Mouse (Mus musculus): ENCODE data around the gene Tmem260. TPM values are rescaled to one million over a fixed set of nuclear protein-coding genes. Genes with fewer than 3 reads are reported as not detected.

Gene Tmem260
- polyA plus RNA-seq, 1 experiment from 2014 or later, result 23.3 TPM

DNA sequence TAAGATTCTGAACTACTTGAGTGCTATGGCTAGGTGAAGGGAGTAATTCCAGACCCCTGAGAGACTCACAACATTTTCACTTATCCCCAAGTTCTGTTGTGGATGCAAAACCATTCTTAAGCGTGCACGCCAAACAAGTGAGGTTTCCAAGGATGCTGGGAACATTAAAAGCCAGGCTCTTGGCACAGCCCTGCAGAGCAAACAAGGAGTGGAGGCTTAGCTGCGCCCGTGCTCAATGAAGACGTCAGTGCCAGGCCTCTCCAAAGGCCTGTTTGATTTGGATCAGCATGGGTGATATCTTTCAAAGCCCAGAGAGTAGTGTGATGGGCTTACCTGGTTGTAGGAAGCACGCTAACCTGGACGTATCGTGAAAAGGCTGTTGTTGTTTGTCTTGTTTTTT, 69.6 kb downstream of the Tmem260 start:
- H3K4me3 ChIP-seq (ENCODE audit: low read depth, low read length), result no peak overlapping the region
- ATAC-seq (ENCODE audit: low FRiP score), result no peak
- peaks cover 34% of the 10 kb centered on the region for H3K27me3 ChIP-seq (ENCODE audit: control insufficient read depth, insufficient read depth, low read length)
- no peak for DNase-seq (ENCODE audit: low spot score)
- H3K9ac ChIP-seq (ENCODE audit: low read depth, low read length), result no peak overlapping the region
- H3K27ac ChIP-seq (ENCODE audit: low read depth, low read length), result no peak overlapping the region
- WGBS, result 71% methylated on average over 8 of the region's 8 CpGs
- no peaks in the 10 kb centered on the region for H3K36me3 ChIP-seq (ENCODE audit: control insufficient read depth, insufficient read depth, low read length)
- 0 out of 2 replicates have a peak, but pooled peaks cover 6% of the 10 kb centered on the region for H3K4me1 ChIP-seq (replicated peaks; ENCODE audit: control insufficient read depth, insufficient read depth, low read length)
- no peak overlapping the region for H3K4me2 ChIP-seq (replicated peaks; ENCODE audit: low read depth, low read length)
- no peaks in the 10 kb centered on the region for H3K9me3 ChIP-seq (ENCODE audit: control insufficient read depth, low read length)

- ATAC-seq (ENCODE audit: low FRiP score) (no peak), DNase-seq (ENCODE audit: low spot score) (no peak)
- no peak overlapping the region for H3K4me3 ChIP-seq (ENCODE audit: low read depth, low read length)
- H3K4me2 ChIP-seq (replicated peaks; ENCODE audit: low read depth, low read length), result no peak overlapping the region
- WGBS, result 20% methylated on average over 1 of the region's 1 CpGs
- no peaks in the 10 kb centered on the region for H3K9me3 ChIP-seq (ENCODE audit: control insufficient read depth, low read length)
- no peak overlapping the region for H3K27ac ChIP-seq (ENCODE audit: low read depth, low read length)
- H3K9ac ChIP-seq (ENCODE audit: low read depth, low read length), result no peak overlapping the region
- no peaks in the 10 kb centered on the region for H3K4me1 ChIP-seq (replicated peaks; ENCODE audit: control insufficient read depth, insufficient read depth, low read length)
- no peaks in the 10 kb centered on the region for H3K36me3 ChIP-seq (ENCODE audit: control insufficient read depth, insufficient read depth, low read length)
- no peaks in the 10 kb centered on the region; the same call in 1 of the 2 replicates for H3K27me3 ChIP-seq (ENCODE audit: control insufficient read depth, insufficient read depth, low read length)
Observed at GRCm38 (mm10) chr14:48523361-48523760, 77.4 kb downstream of the Tmem260 start.

- 53% methylated on average over 9 of the region's 9 CpGs for WGBS
- no peaks in the 10 kb centered on the region for H3K36me3 ChIP-seq (ENCODE audit: control insufficient read depth, insufficient read depth, low read length)
- no peaks in the 10 kb centered on the region; the same call in 1 of the 2 replicates for H3K27me3 ChIP-seq (ENCODE audit: control insufficient read depth, insufficient read depth, low read length)
- H3K27ac ChIP-seq (ENCODE audit: low read depth, low read length), result no peak overlapping the region
- no peak overlapping the region for H3K4me2 ChIP-seq (replicated peaks; ENCODE audit: low read depth, low read length)
- ATAC-seq (ENCODE audit: low FRiP score) (no peak), DNase-seq (ENCODE audit: low spot score) (peak; percentile 61)
- no peaks in the 10 kb centered on the region for H3K9me3 ChIP-seq (ENCODE audit: control insufficient read depth, low read length)
- no peak overlapping the region for H3K4me3 ChIP-seq (ENCODE audit: low read depth, low read length)
- H3K9ac ChIP-seq (ENCODE audit: low read depth, low read length), result no peak overlapping the region
- no peaks in the 10 kb centered on the region for H3K4me1 ChIP-seq (replicated peaks; ENCODE audit: control insufficient read depth, insufficient read depth, low read length)
Observed at GRCm38 (mm10) chr14:48524135-48524534, 78.2 kb downstream of the Tmem260 start.

- H3K27me3 ChIP-seq (ENCODE audit: control insufficient read depth, insufficient read depth, low read length), result no peaks in the 10 kb centered on the region
- no peak overlapping the region for H3K9ac ChIP-seq (ENCODE audit: low read depth, low read length)
- H3K4me3 ChIP-seq (ENCODE audit: low read depth, low read length), result no peak overlapping the region
- no peak overlapping the region for H3K27ac ChIP-seq (ENCODE audit: low read depth, low read length)
- 62% methylated on average over 6 of the region's 6 CpGs for WGBS
- no peaks in the 10 kb centered on the region for H3K9me3 ChIP-seq (ENCODE audit: control insufficient read depth, low read length)
- H3K4me1 ChIP-seq (replicated peaks; ENCODE audit: control insufficient read depth, insufficient read depth, low read length), result no peaks in the 10 kb centered on the region
- H3K36me3 ChIP-seq (ENCODE audit: control insufficient read depth, insufficient read depth, low read length), result no peaks in the 10 kb centered on the region
- no peak for ATAC-seq (ENCODE audit: low FRiP score)
- no peak for DNase-seq (ENCODE audit: low spot score)
- H3K4me2 ChIP-seq (replicated peaks; ENCODE audit: low read depth, low read length), result no peak overlapping the region
Observed at GRCm38 (mm10) chr14:48525055-48525454, 79.1 kb downstream of the Tmem260 start.

- Histone ChIP-seq H3K27ac (ENCODE audit: low read depth, low read length) (no peak overlapping the region), H3K9me3 (ENCODE audit: control insufficient read depth, low read length) (no peaks in the 10 kb centered on the region), H3K4me2 (replicated peaks; ENCODE audit: low read depth, low read length) (no peak overlapping the region), H3K27me3 (ENCODE audit: control insufficient read depth, insufficient read depth, low read length) (no peaks in the 10 kb centered on the region), H3K4me3 (ENCODE audit: low read depth, low read length) (no peak overlapping the region), H3K36me3 (ENCODE audit: control insufficient read depth, insufficient read depth, low read length) (no peaks in the 10 kb centered on the region), H3K9ac (ENCODE audit: low read depth, low read length) (no peak overlapping the region), H3K4me1 (replicated peaks; ENCODE audit: control insufficient read depth, insufficient read depth, low read length) (no peaks in the 10 kb centered on the region)
- no peak for DNase-seq (ENCODE audit: low spot score)
- 77% methylated on average over 10 of the region's 10 CpGs for WGBS
- ATAC-seq (ENCODE audit: low FRiP score), result no peak
Observed at GRCm38 (mm10) chr14:48530629-48531028, 84.7 kb downstream of the Tmem260 start.

DNA sequence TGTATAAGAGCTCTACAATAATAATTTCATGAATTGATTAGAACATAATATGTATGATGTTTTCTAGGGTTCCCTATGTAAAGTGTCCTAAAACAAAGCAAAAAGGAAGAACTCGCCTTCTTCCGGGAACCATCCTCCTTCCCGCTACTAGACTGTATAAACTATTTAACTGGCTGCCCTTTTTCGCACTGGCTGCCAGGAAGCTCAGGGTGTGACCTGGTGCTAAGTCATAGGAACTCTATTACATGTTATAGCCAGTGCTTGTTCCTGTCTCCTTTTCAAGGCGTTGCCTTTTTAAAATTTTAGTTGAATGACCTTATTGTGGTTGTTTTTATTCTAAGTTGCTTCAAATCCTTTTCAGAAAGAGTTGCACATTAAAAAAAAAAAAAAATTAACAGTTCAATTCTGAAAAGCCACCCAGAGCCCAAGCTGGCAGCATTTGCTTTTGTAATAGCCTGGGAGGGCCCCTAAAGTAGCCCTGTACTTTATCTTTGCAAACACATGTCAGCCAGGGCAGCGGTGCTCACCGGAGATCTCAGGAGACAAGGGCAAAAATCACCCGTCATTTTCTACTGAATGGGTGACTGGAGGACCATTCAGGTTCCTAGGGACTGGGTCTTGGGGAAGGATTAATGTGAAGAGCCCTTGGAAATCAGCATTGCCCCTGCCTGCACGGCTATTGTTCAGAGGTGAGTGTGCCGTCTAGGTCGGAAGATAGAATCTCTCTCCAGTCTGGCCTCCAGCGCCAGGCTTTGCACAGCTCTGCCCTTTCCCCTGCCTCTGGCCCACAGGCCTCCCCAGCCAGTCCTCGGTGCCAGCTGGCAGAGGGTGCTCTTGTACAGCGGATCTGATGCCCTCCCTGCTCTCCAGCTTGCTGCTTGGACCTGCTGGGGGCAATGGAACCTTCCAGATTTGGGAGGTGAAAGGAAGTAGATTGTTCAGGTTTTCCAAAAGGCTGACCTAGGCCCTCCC, 92.2 kb downstream of the Tmem260 start:
- Histone ChIP-seq H3K4me3 (ENCODE audit: low read depth, low read length) (no peak overlapping the region), H3K27ac (ENCODE audit: low read depth, low read length) (no peak overlapping the region), H3K9me3 (ENCODE audit: control insufficient read depth, low read length) (no peaks in the 10 kb centered on the region), H3K4me2 (replicated peaks; ENCODE audit: low read depth, low read length) (no peak overlapping the region), H3K36me3 (ENCODE audit: control insufficient read depth, insufficient read depth, low read length) (no peaks in the 10 kb centered on the region), H3K27me3 (ENCODE audit: control insufficient read depth, insufficient read depth, low read length) (no peaks in the 10 kb centered on the region), H3K9ac (ENCODE audit: low read depth, low read length) (no peak overlapping the region), H3K4me1 (replicated peaks; ENCODE audit: control insufficient read depth, insufficient read depth, low read length) (no peaks in the 10 kb centered on the region)
- 64% methylated on average over 14 of the region's 14 CpGs for WGBS
- DNase-seq (ENCODE audit: low spot score), result no peak
- no peak for ATAC-seq (ENCODE audit: low FRiP score)

GRCm38 (mm10) chr14:48545166-48545565, 99.2 kb downstream of the Tmem260 start:
- no peaks in the 10 kb centered on the region for H3K36me3 ChIP-seq (ENCODE audit: control insufficient read depth, insufficient read depth, low read length)
- ATAC-seq (ENCODE audit: low FRiP score) (no peak), DNase-seq (ENCODE audit: low spot score) (no peak)
- H3K27ac ChIP-seq (ENCODE audit: low read depth, low read length), result no peak overlapping the region
- no peak overlapping the region for H3K4me2 ChIP-seq (replicated peaks; ENCODE audit: low read depth, low read length)
- no peak overlapping the region for H3K9ac ChIP-seq (ENCODE audit: low read depth, low read length)
- 74% methylated on average over 10 of the region's 10 CpGs for WGBS
- H3K9me3 ChIP-seq (ENCODE audit: control insufficient read depth, low read length), result no peaks in the 10 kb centered on the region
- H3K4me1 ChIP-seq (replicated peaks; ENCODE audit: control insufficient read depth, insufficient read depth, low read length), result no peaks in the 10 kb centered on the region
- no peaks in the 10 kb centered on the region for H3K27me3 ChIP-seq (ENCODE audit: control insufficient read depth, insufficient read depth, low read length)
- H3K4me3 ChIP-seq (ENCODE audit: low read depth, low read length), result no peak overlapping the region

DNA sequence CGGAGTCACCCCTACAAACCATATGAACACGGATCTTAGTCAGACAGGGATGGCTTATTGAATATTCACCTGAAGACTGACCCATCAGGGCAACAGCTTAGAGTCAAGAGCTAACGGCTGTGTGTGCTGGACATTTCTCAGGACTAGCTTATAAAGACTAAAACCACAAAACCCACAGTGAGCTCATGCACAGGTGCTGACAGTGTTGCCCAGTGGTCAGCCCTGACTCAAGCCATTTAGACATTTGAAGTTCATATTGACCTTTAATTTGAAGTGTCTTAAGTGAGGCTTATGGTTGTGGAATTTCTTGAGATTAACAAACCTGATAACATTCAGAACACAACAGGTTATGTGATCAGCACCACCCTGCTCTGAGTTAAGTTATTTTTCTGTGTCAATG, 100.1 kb downstream of the Tmem260 start:
- Histone ChIP-seq H3K36me3 (ENCODE audit: control insufficient read depth, insufficient read depth, low read length) (no peaks in the 10 kb centered on the region), H3K27me3 (ENCODE audit: control insufficient read depth, insufficient read depth, low read length) (no peaks in the 10 kb centered on the region), H3K9ac (ENCODE audit: low read depth, low read length) (no peak overlapping the region), H3K4me2 (replicated peaks; ENCODE audit: low read depth, low read length) (no peak overlapping the region), H3K4me1 (replicated peaks; ENCODE audit: control insufficient read depth, insufficient read depth, low read length) (no peaks in the 10 kb centered on the region), H3K4me3 (ENCODE audit: low read depth, low read length) (no peak overlapping the region), H3K27ac (ENCODE audit: low read depth, low read length) (no peak overlapping the region), H3K9me3 (ENCODE audit: control insufficient read depth, low read length) (no peaks in the 10 kb centered on the region)
- 89% methylated on average over 3 of the region's 3 CpGs for WGBS
- no peak for DNase-seq (ENCODE audit: low spot score)
- ATAC-seq (ENCODE audit: low FRiP score), result no peak

GRCm38 (mm10) chr14:48549703-48550102, 103.8 kb downstream of the Tmem260 start:
- no peak for DNase-seq (ENCODE audit: low spot score)
- no peak for ATAC-seq (ENCODE audit: low FRiP score)
- Histone ChIP-seq H3K9me3 (ENCODE audit: control insufficient read depth, low read length) (no peaks in the 10 kb centered on the region), H3K27me3 (ENCODE audit: control insufficient read depth, insufficient read depth, low read length) (no peaks in the 10 kb centered on the region), H3K36me3 (ENCODE audit: control insufficient read depth, insufficient read depth, low read length) (no peaks in the 10 kb centered on the region), H3K4me2 (replicated peaks; ENCODE audit: low read depth, low read length) (no peak overlapping the region), H3K9ac (ENCODE audit: low read depth, low read length) (no peak overlapping the region), H3K4me3 (ENCODE audit: low read depth, low read length) (no peak overlapping the region), H3K4me1 (replicated peaks; ENCODE audit: control insufficient read depth, insufficient read depth, low read length) (no peaks in the 10 kb centered on the region), H3K27ac (ENCODE audit: low read depth, low read length) (no peak overlapping the region)
- 88% methylated on average over 7 of the region's 7 CpGs for WGBS

Measured in hindbrain, embryonic 11.5 days (tissue).